Mouse (Mus musculus): ENCODE measurements around the gene Bmp8a. TPM values are rescaled to one million over a fixed set of nuclear protein-coding genes. Genes with fewer than 3 reads are reported as not detected.
"Not testable (repeated sequence)": the region's sequence is repeated elsewhere in the genome, so short reads cannot be mapped to it uniquely, and the experiment has no call there.

The Bmp8a gene
- polyA plus RNA-seq, 1 experiment: 0.14 TPM

GRCm38 (mm10) chr4:123298226-123298625, 44.8 kb downstream of the Bmp8a start:
- Histone ChIP-seq H3K36me3 (ENCODE audit: control insufficient read depth, insufficient read depth) (peaks cover 96% of the 10 kb centered on the region), H3K4me3 (ENCODE audit: insufficient read depth, poor library complexity, severe bottlenecking) (no peak overlapping the region), H3K79me3 (ENCODE audit: low read depth) (peaks cover 3% of the 10 kb centered on the region), H3ac (ENCODE audit: control insufficient read depth, insufficient read length, low read depth) (no peak overlapping the region), H3K79me2 (ENCODE audit: control insufficient read depth, insufficient read depth) (no peaks in the 10 kb centered on the region), H3K27me3 (ENCODE audit: control insufficient read depth, insufficient read depth, insufficient read length) (no peaks in the 10 kb centered on the region)
- TF ChIP-seq MYOD1 (IDR thresholded peaks at IDR 0.05; ENCODE audit: control insufficient read depth, insufficient read length, low read depth): no peak
- no peak for TF ChIP-seq CEBPB (IDR thresholded peaks at IDR 0.05; ENCODE audit: low read depth)
- TF ChIP-seq FOSL1 (IDR thresholded peaks at IDR 0.05; ENCODE audit: insufficient read depth, low read length, poor library complexity, severe bottlenecking): no peak
- no peak for TF ChIP-seq USF1 (IDR thresholded peaks at IDR 0.05; ENCODE audit: low read depth)
- TF ChIP-seq CTCF (IDR thresholded peaks at IDR 0.05; ENCODE audit: control insufficient read depth, insufficient read depth, insufficient read length): no peak
- no peak for TF ChIP-seq MYOG (IDR thresholded peaks at IDR 0.05; ENCODE audit: control insufficient read depth, extremely low read depth, insufficient read length)
- no peak for TF ChIP-seq MAX (IDR thresholded peaks at IDR 0.05)

GRCm38 (mm10) chr4:123297195-123297960, 45.7 kb downstream of the Bmp8a start:
- TF ChIP-seq MYOG (IDR thresholded peaks at IDR 0.05; ENCODE audit: control insufficient read depth, extremely low read depth, insufficient read length): no peak
- H3K4me3 ChIP-seq (ENCODE audit: insufficient read depth, poor library complexity, severe bottlenecking): no peak overlapping the region
- peaks cover 4% of the 10 kb centered on the region for H3K79me2 ChIP-seq (ENCODE audit: control insufficient read depth, insufficient read depth)
- peaks cover 3% of the 10 kb centered on the region for H3K79me3 ChIP-seq (ENCODE audit: low read depth)
- peaks cover 96% of the 10 kb centered on the region for H3K36me3 ChIP-seq (ENCODE audit: control insufficient read depth, insufficient read depth)
- H3ac ChIP-seq (ENCODE audit: control insufficient read depth, insufficient read length, low read depth): no peak overlapping the region
- no peaks in the 10 kb centered on the region for H3K27me3 ChIP-seq (ENCODE audit: control insufficient read depth, insufficient read depth, insufficient read length)

DNA sequence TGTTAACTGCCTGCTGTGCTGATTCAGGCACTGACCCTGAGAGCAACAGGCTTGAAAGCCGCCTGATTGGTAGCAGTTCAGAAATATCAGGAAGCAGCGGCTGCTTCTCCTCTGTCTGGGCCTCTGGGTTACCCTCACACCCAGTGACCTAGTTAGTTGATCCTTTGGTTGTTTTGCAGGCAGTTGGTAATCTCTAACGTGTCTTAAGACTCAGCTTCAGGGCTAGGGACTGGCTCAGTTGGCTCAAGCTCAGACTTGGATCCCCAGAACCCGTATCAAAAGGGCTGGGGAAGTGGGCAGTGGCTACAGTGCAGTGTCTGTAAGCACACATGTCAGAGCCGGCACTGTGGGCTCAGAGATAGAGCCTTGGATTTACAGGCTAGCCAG, 46.9 kb downstream of the Bmp8a start:
- H3K79me3 ChIP-seq (ENCODE audit: low read depth): peaks cover 3% of the 10 kb centered on the region
- H3K27me3 ChIP-seq (ENCODE audit: control insufficient read depth, insufficient read depth, insufficient read length): no peaks in the 10 kb centered on the region
- H3K4me3 ChIP-seq (ENCODE audit: insufficient read depth, poor library complexity, severe bottlenecking): no peak overlapping the region
- H3ac ChIP-seq (ENCODE audit: control insufficient read depth, insufficient read length, low read depth): no peak overlapping the region
- H3K79me2 ChIP-seq (ENCODE audit: control insufficient read depth, insufficient read depth): peaks cover 16% of the 10 kb centered on the region
- peaks cover 96% of the 10 kb centered on the region for H3K36me3 ChIP-seq (ENCODE audit: control insufficient read depth, insufficient read depth)
- TF ChIP-seq MYOG (IDR thresholded peaks at IDR 0.05; ENCODE audit: control insufficient read depth, extremely low read depth, insufficient read length) (no peak), CEBPB (IDR thresholded peaks at IDR 0.05; ENCODE audit: low read depth) (no peak), MAX (IDR thresholded peaks at IDR 0.05) (no peak), FOSL1 (IDR thresholded peaks at IDR 0.05; ENCODE audit: insufficient read depth, low read length, poor library complexity, severe bottlenecking) (no peak), CTCF (IDR thresholded peaks at IDR 0.05; ENCODE audit: control insufficient read depth, insufficient read depth, insufficient read length) (no peak), MYOD1 (IDR thresholded peaks at IDR 0.05; ENCODE audit: control insufficient read depth, insufficient read length, low read depth) (no peak), USF1 (IDR thresholded peaks at IDR 0.05; ENCODE audit: low read depth) (no peak)

GRCm38 (mm10) chr4:123295516-123296147, 47.4 kb downstream of the Bmp8a start:
- Histone ChIP-seq H3K4me3 (ENCODE audit: insufficient read depth, poor library complexity, severe bottlenecking) (no peak overlapping the region), H3K27me3 (ENCODE audit: control insufficient read depth, insufficient read depth, insufficient read length) (no peaks in the 10 kb centered on the region), H3K79me2 (ENCODE audit: control insufficient read depth, insufficient read depth) (peaks cover 21% of the 10 kb centered on the region), H3ac (ENCODE audit: control insufficient read depth, insufficient read length, low read depth) (no peak overlapping the region), H3K79me3 (ENCODE audit: low read depth) (peaks cover 3% of the 10 kb centered on the region), H3K36me3 (ENCODE audit: control insufficient read depth, insufficient read depth) (peaks cover 96% of the 10 kb centered on the region)
- no peak for TF ChIP-seq MYOD1 (IDR thresholded peaks at IDR 0.05; ENCODE audit: control insufficient read depth, insufficient read length, low read depth)

GRCm38 (mm10) chr4:123295026-123295425, 48.0 kb downstream of the Bmp8a start:
- not testable (repeated sequence) for H3K79me3 ChIP-seq (ENCODE audit: low read depth); H3K4me3 ChIP-seq (ENCODE audit: insufficient read depth, poor library complexity, severe bottlenecking); H3ac ChIP-seq (ENCODE audit: control insufficient read depth, insufficient read length, low read depth); H3K27me3 ChIP-seq (ENCODE audit: control insufficient read depth, insufficient read depth, insufficient read length)
- H3K79me2 ChIP-seq (ENCODE audit: control insufficient read depth, insufficient read depth): peaks cover 23% of the 10 kb centered on the region
- peaks cover 94% of the 10 kb centered on the region for H3K36me3 ChIP-seq (ENCODE audit: control insufficient read depth, insufficient read depth)

- Histone ChIP-seq H3K79me3 (ENCODE audit: low read depth) (peaks cover 3% of the 10 kb centered on the region), H3K36me3 (ENCODE audit: control insufficient read depth, insufficient read depth) (peaks cover 94% of the 10 kb centered on the region), H3ac (ENCODE audit: control insufficient read depth, insufficient read length, low read depth) (no peak overlapping the region), H3K27me3 (ENCODE audit: control insufficient read depth, insufficient read depth, insufficient read length) (no peaks in the 10 kb centered on the region), H3K4me3 (ENCODE audit: insufficient read depth, poor library complexity, severe bottlenecking) (no peak overlapping the region), H3K79me2 (ENCODE audit: control insufficient read depth, insufficient read depth) (peaks cover 33% of the 10 kb centered on the region)
- TF ChIP-seq MYOD1 (IDR thresholded peaks at IDR 0.05; ENCODE audit: control insufficient read depth, insufficient read length, low read depth) (no peak), CEBPB (IDR thresholded peaks at IDR 0.05; ENCODE audit: low read depth) (no peak)
Observed at GRCm38 (mm10) chr4:123293661-123294443, 49.2 kb downstream of the Bmp8a start.

All from C2C12 (cell line).